Mouse (Mus musculus): Measurements from ENCODE around the gene Xpnpep3. TPM values are rescaled to one million over a fixed set of nuclear protein-coding genes. Genes with fewer than 3 reads are reported as not detected.

The Xpnpep3 gene
- polyA plus RNA-seq (2016; fragmentation: Nextera tagmentation; extraction: Ambion mirVana), result 10.6 and 11.6 TPM in 2 replicates

DNA sequence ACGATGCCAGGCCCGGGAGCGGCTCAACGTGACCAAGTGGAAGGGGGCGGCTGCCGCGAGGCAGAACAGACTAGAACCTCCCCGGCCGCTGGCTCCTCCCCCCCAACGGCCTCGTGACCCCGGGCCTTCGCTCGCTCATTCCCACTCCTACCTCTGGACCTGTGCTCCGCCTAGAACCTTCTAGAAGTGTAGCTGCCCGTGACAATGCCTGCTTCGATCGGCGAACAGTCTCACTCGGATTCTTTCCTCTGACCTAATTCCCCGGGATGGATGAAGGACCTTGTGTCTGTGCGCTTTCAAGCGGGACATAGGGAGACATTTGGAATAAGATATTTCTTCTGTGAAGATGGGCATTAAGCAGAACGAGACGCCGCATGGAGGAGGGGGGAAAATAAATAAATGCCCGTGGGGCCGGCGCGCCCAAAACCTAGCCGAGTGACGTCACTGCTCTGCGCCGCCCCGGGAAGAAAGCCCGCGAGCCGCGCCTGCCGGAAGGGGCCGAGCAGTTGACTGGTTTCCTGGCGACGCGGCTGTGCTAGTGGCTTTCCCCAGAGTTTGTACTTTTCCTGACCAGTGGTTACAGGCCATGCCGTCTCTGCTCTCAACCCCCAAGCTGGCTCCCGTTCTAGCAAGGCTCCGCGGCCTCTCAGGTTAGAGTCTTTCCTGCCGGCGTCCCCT, at the start of gene Xpnpep3, which contains the start of gene St13:
Gene Xpnpep3 (plus strand): TSS at position 501 of the 678 bp plus-strand sequence.
Gene St13 (minus strand): TSS at position 440 of the 678 bp plus-strand sequence.
- peaks cover 28% of the 10 kb centered on the region for H3K4me1 ChIP-seq (replicated peaks)
- DNase-seq (ENCODE audit: low spot score), result peak; percentile 95
- H3K4me3 ChIP-seq, result peak within 1 kb of the TSS; percentile 93
- H3K36me3 ChIP-seq, result peaks cover 17% of the 10 kb centered on the region
- peak within 1 kb of the TSS; percentile 99 for H3K27ac ChIP-seq
- H3K9me3 ChIP-seq, result no peaks in the 10 kb centered on the region
- no peaks in the 10 kb centered on the region for H3K27me3 ChIP-seq (ENCODE audit: insufficient read depth, poor library complexity, severe bottlenecking)
- WGBS, result under 1% methylated on average over 50 of the region's 50 CpGs

DNA sequence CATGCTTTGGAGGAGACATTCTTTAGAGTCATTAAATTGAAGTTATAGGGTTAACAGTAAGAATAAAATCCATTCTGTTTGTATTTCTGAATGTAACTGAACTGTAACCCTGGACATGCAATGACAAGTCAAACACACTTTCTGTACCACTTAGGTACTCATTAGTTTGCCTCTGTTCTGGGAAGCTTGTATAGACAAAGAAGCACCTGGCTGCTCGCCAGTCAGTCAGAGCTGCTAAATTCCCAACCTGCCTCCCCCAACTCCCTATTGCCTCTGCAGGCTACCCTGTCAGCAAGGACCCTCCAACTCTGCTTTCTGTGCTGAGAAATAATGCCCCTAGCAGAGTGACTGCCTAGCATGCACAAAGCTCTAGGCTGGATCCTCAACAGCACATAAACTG, 49.5 kb upstream of the Xpnpep3 start:
- Histone ChIP-seq H3K36me3 (0 out of 2 replicates have a peak, but pooled peaks cover 2% of the 10 kb centered on the region), H3K27me3 (ENCODE audit: insufficient read depth, poor library complexity, severe bottlenecking) (no peaks in the 10 kb centered on the region), H3K27ac (no peak overlapping the region), H3K4me3 (no peak overlapping the region), H3K9me3 (no peaks in the 10 kb centered on the region), H3K4me1 (replicated peaks) (no peaks in the 10 kb centered on the region)
- DNase-seq (ENCODE audit: low spot score), result no peak
- WGBS, result 79% methylated on average over 1 of the region's 1 CpGs

DNA sequence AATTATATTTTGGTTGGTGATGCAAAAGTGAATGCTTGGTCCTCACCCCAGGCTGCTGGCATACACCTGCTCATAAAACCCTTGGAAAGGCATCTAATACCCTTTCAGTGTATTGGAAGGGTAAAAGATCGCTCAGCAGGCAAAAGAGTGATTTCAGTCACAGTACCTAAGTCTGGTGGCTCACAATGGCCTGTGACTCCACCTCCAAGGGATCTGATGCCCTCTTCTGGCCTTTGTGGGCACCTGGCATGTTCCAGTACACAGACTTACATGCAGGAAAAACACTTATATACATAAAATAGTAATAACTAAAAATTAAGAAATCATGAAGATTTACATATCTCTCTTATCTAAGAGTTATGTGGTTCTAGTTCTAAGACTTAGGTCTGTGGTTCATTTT, 47.3 kb upstream of the Xpnpep3 start:
- Histone ChIP-seq H3K9me3 (no peaks in the 10 kb centered on the region), H3K36me3 (peaks cover 2% of the 10 kb centered on the region; the same call in 1 of the 2 replicates), H3K4me1 (replicated peaks) (peaks cover 7% of the 10 kb centered on the region; the same call in 1 of the 2 replicates), H3K27ac (no peak overlapping the region), H3K27me3 (ENCODE audit: insufficient read depth, poor library complexity, severe bottlenecking) (no peaks in the 10 kb centered on the region), H3K4me3 (no peak overlapping the region)
- 79% methylated on average over 1 of the region's 1 CpGs for WGBS
- no peak for DNase-seq (ENCODE audit: low spot score)

DNA sequence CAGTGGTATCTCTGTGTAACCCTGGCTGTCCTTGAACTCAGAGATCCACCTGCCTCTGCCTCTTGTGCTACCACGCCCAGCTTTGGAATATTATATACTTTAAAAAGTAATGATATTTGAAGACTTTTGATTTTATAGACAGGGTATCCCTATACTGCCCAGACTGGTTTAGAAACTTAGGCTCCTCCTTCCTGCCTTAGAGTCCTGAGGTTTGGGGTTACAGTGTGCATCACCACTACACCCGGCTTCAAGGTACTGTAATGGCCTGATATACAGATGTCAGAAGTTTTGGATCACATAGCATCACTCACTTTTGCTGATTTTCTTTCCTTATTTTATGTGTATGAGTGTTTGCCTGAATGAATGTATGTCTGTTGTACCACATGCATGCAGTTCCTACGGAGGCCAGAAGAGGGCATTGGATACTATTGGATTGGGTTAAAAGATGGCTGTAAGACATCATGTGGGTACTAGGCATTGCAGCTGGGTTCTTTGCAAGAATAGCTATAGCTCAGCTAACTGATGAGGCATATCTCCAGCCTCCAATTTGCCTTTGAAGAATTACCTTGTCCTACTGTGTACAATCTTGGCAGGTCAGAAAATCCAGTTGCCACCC, 44.7 kb upstream of the Xpnpep3 start:
- peaks cover 21% of the 10 kb centered on the region for H3K4me1 ChIP-seq (replicated peaks)
- 64% methylated on average over 3 of the region's 3 CpGs for WGBS
- no peaks in the 10 kb centered on the region for H3K9me3 ChIP-seq
- H3K27me3 ChIP-seq (ENCODE audit: insufficient read depth, poor library complexity, severe bottlenecking), result no peaks in the 10 kb centered on the region
- no peak overlapping the region for H3K27ac ChIP-seq
- DNase-seq (ENCODE audit: low spot score), result peak; percentile 61
- peaks cover 2% of the 10 kb centered on the region; the same call in 1 of the 2 replicates for H3K36me3 ChIP-seq
- no peak overlapping the region for H3K4me3 ChIP-seq

DNA sequence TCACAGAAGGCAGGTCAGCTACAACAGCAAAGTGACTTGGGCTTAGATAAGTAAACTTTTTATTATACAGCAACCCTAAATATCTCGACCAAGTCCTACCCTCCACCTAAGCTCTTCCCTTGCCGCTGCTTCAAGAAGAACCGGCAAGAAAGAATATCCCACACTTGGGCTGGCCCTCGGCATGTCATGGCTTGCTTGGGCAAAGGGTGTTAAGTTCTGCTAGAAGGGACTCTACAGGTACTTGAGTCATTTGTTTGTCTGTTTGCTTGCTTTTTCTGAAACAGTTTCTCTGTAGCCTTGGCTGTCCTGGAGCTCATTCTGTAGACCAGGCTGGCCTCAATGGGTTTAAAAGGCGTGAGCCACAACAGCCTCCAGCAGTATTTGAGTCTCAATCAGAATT, 43.0 kb upstream of the Xpnpep3 start:
- no peak for DNase-seq (ENCODE audit: low spot score)
- Histone ChIP-seq H3K36me3 (peaks cover 2% of the 10 kb centered on the region; the same call in 1 of the 2 replicates), H3K9me3 (no peaks in the 10 kb centered on the region), H3K4me1 (replicated peaks) (peaks cover 30% of the 10 kb centered on the region), H3K4me3 (no peak overlapping the region), H3K27ac (no peak overlapping the region), H3K27me3 (ENCODE audit: insufficient read depth, poor library complexity, severe bottlenecking) (no peaks in the 10 kb centered on the region)
- WGBS, result 47% methylated on average over 5 of the region's 5 CpGs

DNA sequence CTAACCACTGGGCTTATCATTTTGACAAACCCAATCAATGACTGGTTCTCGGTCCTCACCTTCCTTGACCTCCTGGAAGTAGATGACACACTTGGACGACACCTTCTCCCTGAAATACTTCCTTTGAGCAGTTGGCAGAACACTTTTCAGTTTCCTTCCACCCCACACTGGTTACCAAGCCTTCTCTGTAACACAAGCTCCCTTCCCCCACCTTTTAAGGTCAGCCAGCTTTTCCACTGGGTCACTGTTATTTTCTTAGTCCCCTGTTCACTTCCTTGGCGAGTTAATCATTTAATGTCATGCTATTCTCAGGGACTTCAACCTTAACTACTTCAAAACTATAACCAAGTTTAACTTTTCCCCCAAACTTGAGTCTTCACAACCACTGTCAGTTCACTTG, 41.0 kb upstream of the Xpnpep3 start:
- no peak for DNase-seq (ENCODE audit: low spot score)
- Histone ChIP-seq H3K9me3 (no peaks in the 10 kb centered on the region), H3K27ac (no peak overlapping the region), H3K27me3 (ENCODE audit: insufficient read depth, poor library complexity, severe bottlenecking) (no peaks in the 10 kb centered on the region), H3K4me3 (no peak overlapping the region), H3K36me3 (peaks cover 19% of the 10 kb centered on the region), H3K4me1 (replicated peaks) (peaks cover 30% of the 10 kb centered on the region)
- WGBS, result 84% methylated on average over 3 of the region's 3 CpGs

DNA sequence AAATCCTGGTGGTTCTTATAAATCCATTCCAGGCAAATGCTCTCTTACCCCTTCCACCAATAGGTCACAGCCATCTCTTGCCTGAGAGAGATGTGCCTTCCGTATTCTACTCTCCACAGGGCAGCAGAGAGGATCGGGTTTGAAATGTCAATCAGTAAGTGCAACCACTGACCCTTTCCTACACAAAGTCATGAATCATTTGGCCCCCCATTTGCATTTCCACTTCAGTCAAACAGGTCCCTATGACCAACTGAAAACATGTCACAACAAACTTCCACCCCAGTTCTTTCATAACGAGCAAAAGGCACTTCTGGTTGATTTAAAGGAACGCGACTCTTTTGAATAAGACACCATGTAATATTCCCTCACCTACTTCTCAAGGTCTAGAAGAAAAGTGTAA, 40.5 kb upstream of the Xpnpep3 start:
- no peak for DNase-seq (ENCODE audit: low spot score)
- no peak overlapping the region for H3K27ac ChIP-seq
- peak overlapping the region; percentile 75 for H3K4me3 ChIP-seq
- WGBS, result 90% methylated on average over 5 of the region's 5 CpGs
- peaks cover 30% of the 10 kb centered on the region for H3K4me1 ChIP-seq (replicated peaks)
- H3K36me3 ChIP-seq, result peaks cover 22% of the 10 kb centered on the region
- no peaks in the 10 kb centered on the region for H3K9me3 ChIP-seq
- H3K27me3 ChIP-seq (ENCODE audit: insufficient read depth, poor library complexity, severe bottlenecking), result no peaks in the 10 kb centered on the region

DNA sequence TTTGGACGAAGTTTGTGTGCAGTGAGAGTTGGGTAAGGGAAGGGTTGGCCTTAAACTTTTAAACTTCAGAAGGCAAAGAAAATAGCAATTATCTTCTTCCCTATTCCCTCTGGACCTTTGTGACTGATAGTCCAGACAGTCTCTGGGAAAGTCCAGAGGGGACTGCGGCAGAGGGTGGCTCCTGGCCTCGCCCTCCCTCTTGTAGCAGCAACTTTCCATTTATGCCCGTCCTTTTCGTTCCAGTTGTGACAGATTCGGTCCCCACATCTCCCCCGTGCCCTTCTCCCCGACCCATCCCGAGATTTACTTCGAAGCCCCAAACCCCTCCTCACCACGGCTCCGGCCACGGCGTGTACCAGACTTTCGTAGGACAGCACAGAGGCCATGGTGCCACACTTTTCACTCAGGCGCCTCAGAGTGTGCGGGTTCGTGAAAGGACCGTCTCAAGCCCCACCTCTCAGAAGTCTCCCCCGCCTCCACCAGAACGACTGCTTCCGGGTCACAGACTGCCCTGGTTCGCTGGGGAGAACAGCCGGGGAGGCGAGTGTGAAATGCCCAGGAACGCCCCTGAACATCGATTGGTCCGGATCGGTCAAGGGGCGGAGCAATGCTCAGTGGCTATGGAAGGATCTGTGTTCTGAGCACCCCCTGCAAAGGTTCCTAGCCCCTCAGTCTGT, 39.5 kb upstream of the Xpnpep3 start, which contains the start of gene Slc25a17:
Gene Slc25a17 (minus strand): TSS at position 468 of the 677 bp plus-strand sequence.
- H3K27ac ChIP-seq, result peak within 1 kb of the TSS; percentile 91
- H3K9me3 ChIP-seq, result no peaks in the 10 kb centered on the region
- WGBS, result under 1% methylated on average over 30 of the region's 30 CpGs
- no peaks in the 10 kb centered on the region for H3K27me3 ChIP-seq (ENCODE audit: insufficient read depth, poor library complexity, severe bottlenecking)
- peak; percentile 95 for DNase-seq (ENCODE audit: low spot score)
- peaks cover 32% of the 10 kb centered on the region for H3K36me3 ChIP-seq
- H3K4me3 ChIP-seq, result peak within 1 kb of the TSS; percentile 75
- peaks cover 30% of the 10 kb centered on the region for H3K4me1 ChIP-seq (replicated peaks)

DNA sequence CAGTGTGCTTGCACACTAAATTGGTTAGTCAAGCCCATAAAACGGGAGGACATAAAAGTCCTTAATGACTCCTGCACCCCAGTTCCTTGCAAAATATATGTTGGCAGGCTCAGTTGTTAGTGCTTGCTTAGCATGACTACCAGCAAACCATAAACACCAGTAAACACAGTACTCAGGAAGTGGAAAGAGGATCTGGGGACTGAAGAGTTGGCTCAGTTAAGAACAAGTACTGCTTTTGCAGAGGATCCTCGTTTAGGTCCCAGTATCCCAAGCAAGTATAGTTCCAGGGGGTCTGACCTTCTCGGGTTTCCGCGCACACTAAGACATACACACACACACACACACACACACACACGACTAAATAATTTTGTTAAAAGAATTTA, 38.9 kb upstream of the Xpnpep3 start:
- peaks cover 37% of the 10 kb centered on the region for H3K36me3 ChIP-seq
- no peaks in the 10 kb centered on the region for H3K27me3 ChIP-seq (ENCODE audit: insufficient read depth, poor library complexity, severe bottlenecking)
- peaks cover 30% of the 10 kb centered on the region for H3K4me1 ChIP-seq (replicated peaks)
- 39% methylated on average over 6 of the region's 6 CpGs for WGBS
- peak overlapping the region; percentile 75 for H3K4me3 ChIP-seq
- DNase-seq (ENCODE audit: low spot score), result no peak
- H3K9me3 ChIP-seq, result no peaks in the 10 kb centered on the region
- peak overlapping the region; percentile 91 for H3K27ac ChIP-seq

DNA sequence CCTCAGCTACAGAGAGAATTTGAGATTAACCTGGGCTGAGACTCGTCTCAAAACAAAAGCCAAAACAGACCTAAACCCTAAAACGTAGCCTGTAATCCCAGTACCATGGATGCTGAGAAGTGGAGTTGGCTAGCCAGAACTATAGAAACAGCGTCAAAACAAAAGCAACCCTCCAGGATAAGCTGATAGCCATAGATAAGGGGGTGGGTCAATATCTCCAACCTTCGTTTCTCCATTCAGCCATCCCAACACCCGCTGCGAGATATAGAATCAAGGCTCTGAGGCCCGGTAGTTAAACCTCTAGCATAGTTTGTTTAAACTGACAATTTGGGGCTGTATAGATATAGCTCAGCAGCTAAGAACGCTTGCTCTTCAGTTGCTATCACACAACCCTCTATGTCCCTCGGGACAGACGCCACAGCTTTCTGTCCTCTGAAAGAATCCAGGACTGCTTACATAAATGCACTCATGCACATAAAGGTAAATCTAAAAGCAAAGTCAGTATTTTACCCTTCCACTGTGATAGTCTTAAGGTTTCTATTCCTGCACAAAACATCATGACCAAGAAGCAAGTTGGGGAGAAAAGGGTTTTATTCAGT, 38.4 kb upstream of the Xpnpep3 start:
- peak overlapping the region; percentile 75; the same call in 1 of the 2 replicates for H3K4me3 ChIP-seq
- peaks cover 42% of the 10 kb centered on the region for H3K36me3 ChIP-seq
- H3K4me1 ChIP-seq (replicated peaks), result peaks cover 29% of the 10 kb centered on the region
- WGBS, result 43% methylated on average over 10 of the region's 10 CpGs
- DNase-seq (ENCODE audit: low spot score), result no peak
- H3K27ac ChIP-seq, result peak overlapping the region; percentile 91
- H3K9me3 ChIP-seq, result no peaks in the 10 kb centered on the region
- H3K27me3 ChIP-seq (ENCODE audit: insufficient read depth, poor library complexity, severe bottlenecking), result no peaks in the 10 kb centered on the region

DNA sequence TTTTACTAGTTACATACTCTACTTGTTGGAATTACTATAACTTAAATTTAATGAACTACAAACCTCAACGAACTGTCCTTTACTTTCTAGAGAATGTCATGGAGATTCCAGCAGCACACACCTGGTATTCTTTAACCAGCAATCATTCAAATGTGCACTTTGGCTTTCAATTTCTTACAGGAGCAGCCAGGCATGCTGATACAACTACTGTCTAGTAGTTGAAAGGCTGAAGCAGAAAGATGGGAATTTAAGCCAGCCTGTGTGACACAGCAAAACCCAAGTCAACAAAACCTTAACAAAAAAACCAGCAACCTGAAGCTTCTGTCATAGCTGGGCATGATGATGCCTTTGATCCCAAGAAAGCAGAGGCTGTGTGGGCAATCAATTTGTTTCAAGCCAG, 37.4 kb upstream of the Xpnpep3 start:
- Histone ChIP-seq H3K4me3 (no peak overlapping the region), H3K36me3 (peaks cover 52% of the 10 kb centered on the region), H3K9me3 (no peaks in the 10 kb centered on the region), H3K27me3 (ENCODE audit: insufficient read depth, poor library complexity, severe bottlenecking) (no peaks in the 10 kb centered on the region), H3K27ac (no peak overlapping the region), H3K4me1 (replicated peaks) (peaks cover 23% of the 10 kb centered on the region)
- no peak for DNase-seq (ENCODE audit: low spot score)
- 86% methylated on average over 1 of the region's 1 CpGs for WGBS

DNA sequence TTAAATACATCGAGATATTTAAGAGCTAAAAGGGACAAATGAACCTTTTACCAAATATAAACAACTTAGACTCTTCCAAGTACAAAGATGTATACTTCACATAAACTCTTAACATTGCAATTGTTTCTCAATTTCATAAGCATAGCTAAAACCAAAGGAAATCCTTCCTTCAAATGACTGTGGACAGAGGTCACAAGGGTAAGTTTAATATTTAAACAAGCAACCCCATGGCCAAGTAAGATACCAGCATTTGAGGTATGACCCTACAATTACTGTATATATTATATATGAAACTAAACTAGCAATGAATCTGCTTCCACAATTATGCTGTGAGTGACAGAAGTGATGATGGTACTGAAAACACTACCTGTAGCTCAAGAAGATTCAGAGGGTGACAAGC, 35.7 kb upstream of the Xpnpep3 start:
- H3K27ac ChIP-seq, result no peak overlapping the region
- peaks cover 70% of the 10 kb centered on the region for H3K36me3 ChIP-seq
- H3K4me1 ChIP-seq (replicated peaks), result peaks cover 19% of the 10 kb centered on the region
- no peak for DNase-seq (ENCODE audit: low spot score)
- 93% methylated on average over 1 of the region's 1 CpGs for WGBS
- H3K9me3 ChIP-seq, result no peaks in the 10 kb centered on the region
- H3K4me3 ChIP-seq, result no peak overlapping the region
- H3K27me3 ChIP-seq (ENCODE audit: insufficient read depth, poor library complexity, severe bottlenecking), result no peaks in the 10 kb centered on the region

Measured in hindbrain, embryonic 10.5 days (tissue).